Mouse (Mus musculus) brain, embryonic 14.5 days (tissue): ENCODE data around the gene Gm10320.

Source experiments
- CTCF ChIP-seq: fragments of 200-500 bp; IDR thresholded peaks from 2 replicates; pipeline ENCODE4 v1.5.1; 2012; ENCODE audit warnings: inconsistent platforms, mild to moderate bottlenecking, moderate library complexity, borderline replicate concordance; ENCODE audit not compliant: insufficient read depth, insufficient read length; ENCODE audit errors: extremely low read depth
- POLR2A ChIP-seq: fragments of 200-500 bp; IDR thresholded peaks from 2 replicates; pipeline ENCODE4 v1.6.1; 2012; ENCODE audit warnings: mild to moderate bottlenecking, inconsistent platforms, borderline replicate concordance; ENCODE audit not compliant: poor library complexity, insufficient read depth, insufficient read length, severe bottlenecking; ENCODE audit errors: extremely low read depth

GRCm38 (mm10) chr13:98491909-98492308 lies at the start of gene Gm10320:
- TF ChIP-seq POLR2A (no peak), CTCF (no peak)
